In the genomic region with DNA sequence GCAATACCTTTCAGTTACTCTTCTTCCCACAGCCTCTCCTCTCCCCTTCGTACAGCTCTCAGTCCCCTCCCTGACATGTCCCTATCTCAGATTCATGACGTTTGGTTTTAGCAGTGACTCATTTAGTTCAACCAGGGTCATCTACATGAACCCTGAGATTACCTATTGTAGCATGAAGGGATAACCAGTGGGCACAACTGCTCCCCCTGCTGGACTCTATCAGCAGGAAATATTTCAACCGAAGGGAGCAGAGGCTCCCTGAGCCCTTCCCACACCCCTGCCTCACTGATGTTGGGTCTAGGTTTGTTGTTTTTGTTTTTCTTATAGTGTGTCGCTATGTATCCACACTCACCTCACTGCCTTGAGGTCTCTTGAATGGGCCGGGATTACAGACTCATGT, we compare ENCODE assay signal across 10 mouse cellular contexts.
A peak's percentile ranks its signal among the peaks of the same experiment; 100 is the strongest.
DNase-seq lines count a peak whose midpoint lies in the region; ATAC-seq and TF ChIP-seq lines count a peak whose summit lies in the region.
"Had no signal": no experiment of that assay in that cellular context is flagged by ENCODE, and none has a peak within 500 bp of the region (broad histone marks: within the 10 kb centered on the region; RNA-seq: fewer than 3 reads in every experiment).

No protein-coding gene starts in this region.

- no peaks in the 10 kb centered on the region for H3K36me3 ChIP-seq in neural tube, embryonic 15.5 days
- H3K36me3 ChIP-seq in lung, embryonic 14.5 days (ENCODE audit: insufficient read depth) = no peaks in the 10 kb centered on the region
- H3K36me3 ChIP-seq: heart, embryonic 13.5 days; liver, embryonic 13.5 days had no signal

- peak; percentile 54 for TF ChIP-seq CTCF in lung, embryonic 14.5 days (IDR thresholded peaks at IDR 0.05; ENCODE audit: low read depth)

- ATAC-seq in neural tube, embryonic 15.5 days (ENCODE audit: low FRiP score) = no peak
- no peak for ATAC-seq in lung, embryonic 14.5 days (ENCODE audit: insufficient read depth)
- no peak for ATAC-seq in monocyte, adult 5-6 weeks (replicated peaks; ENCODE audit: insufficient number of reproducible peaks, low FRiP score, low TSS enrichment, poor library complexity, severe bottlenecking)
- no peak for ATAC-seq in erythroblast, adult 5-6 weeks (replicated peaks; ENCODE audit: low FRiP score, poor library complexity, severe bottlenecking)

- WGBS in neural tube, embryonic 15.5 days = 53% methylated on average over 5 of the region's 5 CpGs
- 41% methylated on average over 5 of the region's 5 CpGs for WGBS in lung, embryonic 14.5 days

- peak; percentile 6 for DNase-seq in heart, adult 8-10 months (ENCODE audit: low spot score)
- no peak for DNase-seq in heart, adult 9 months (ENCODE audit: low spot score in 2 of 2)
- DNase-seq in neural tube, embryonic 10.5 days (ENCODE audit: extremely low spot score, low spot score) = peak; percentile 32
- peak; percentile 35 for DNase-seq in brain, adult 2 months (ENCODE audit: low read depth, low spot score)
- peak; percentile 34 for DNase-seq in lung, embryonic 14.5 days
- DNase-seq: liver, embryonic 13.5 days had no signal

- no peak overlapping the region for H3K27ac ChIP-seq in neural tube, embryonic 15.5 days (replicated peaks)
- H3K27ac ChIP-seq in lung, embryonic 14.5 days (ENCODE audit: low read depth) = no peak overlapping the region
- H3K27ac ChIP-seq: heart, embryonic 13.5 days; liver, embryonic 13.5 days had no signal

- H3K27me3 ChIP-seq in neural tube, embryonic 15.5 days (replicated peaks) = no peaks in the 10 kb centered on the region
- no peaks in the 10 kb centered on the region for H3K27me3 ChIP-seq in lung, embryonic 14.5 days (ENCODE audit: insufficient read depth, low read length)
- H3K27me3 ChIP-seq: heart, embryonic 13.5 days; liver, embryonic 13.5 days had no signal

- H3K4me3 ChIP-seq in neural tube, embryonic 15.5 days (replicated peaks) = no peak overlapping the region
- no peak overlapping the region for H3K4me3 ChIP-seq in lung, embryonic 14.5 days (ENCODE audit: low read depth, low read length)
- H3K4me3 ChIP-seq: heart, embryonic 13.5 days; liver, embryonic 13.5 days had no signal

- no peak overlapping the region for H3K9ac ChIP-seq in neural tube, embryonic 15.5 days (replicated peaks)
- H3K9ac ChIP-seq in lung, embryonic 14.5 days = no peak overlapping the region
- H3K9ac ChIP-seq: heart, embryonic 13.5 days; liver, embryonic 13.5 days had no signal

- no peaks in the 10 kb centered on the region for H3K9me3 ChIP-seq in neural tube, embryonic 15.5 days (replicated peaks)
- no peaks in the 10 kb centered on the region for H3K9me3 ChIP-seq in lung, embryonic 14.5 days (ENCODE audit: low read depth, low read length)
- H3K9me3 ChIP-seq: heart, embryonic 13.5 days; liver, embryonic 13.5 days had no signal

- H3K4me1 ChIP-seq in neural tube, embryonic 15.5 days = no peaks in the 10 kb centered on the region; the same call in 1 of the 2 replicates
- no peaks in the 10 kb centered on the region for H3K4me1 ChIP-seq in lung, embryonic 14.5 days (ENCODE audit: insufficient read depth)
- H3K4me1 ChIP-seq: liver, embryonic 13.5 days had no signal

- H3K4me2 ChIP-seq in neural tube, embryonic 15.5 days = no peak overlapping the region
- no peak overlapping the region for H3K4me2 ChIP-seq in lung, embryonic 14.5 days
- H3K4me2 ChIP-seq: heart, embryonic 13.5 days; liver, embryonic 13.5 days had no signal

Comparison
In these comparisons a context has a peak if more than half of its experiments do, and no peak if none do; other contexts are left out.
1. DNase-seq: peak in heart, adult 8-10 months (single experiment), neural tube, embryonic 10.5 days (single experiment), brain, adult 2 months (single experiment) and lung, embryonic 14.5 days (single experiment); none in heart, adult 9 months (0 of 2).